Mouse (Mus musculus): ENCODE measurements at regions not wholly inside any gene's neighbourhood (a gene's known extent, or its start where the extent isn't known, plus 50 kb on each side); places are given as distances from the start of the nearest gene placed in this dataset.

DNA sequence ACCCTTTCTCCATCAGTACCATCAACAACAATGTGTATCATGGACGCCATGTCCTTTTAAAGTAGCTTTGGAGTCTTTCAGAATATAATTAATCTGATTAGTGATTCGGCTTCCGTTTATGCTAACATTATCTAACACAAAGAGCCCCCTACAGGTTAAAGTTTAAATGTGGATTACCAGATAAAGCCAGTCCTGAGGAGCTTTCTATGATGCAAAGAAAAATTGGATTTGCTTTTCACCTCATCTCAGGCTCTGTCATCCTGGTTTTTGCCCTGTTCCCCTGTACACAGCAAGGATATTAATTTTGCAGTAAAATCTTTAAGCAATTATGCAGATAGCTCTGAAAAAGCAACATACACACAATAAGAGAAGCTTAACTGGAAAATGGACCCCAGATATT, 412.7 kb upstream of the Tbc1d2b start:
- ATAC-seq (replicated peaks; ENCODE audit: insufficient number of reproducible peaks, low FRiP score, low TSS enrichment, poor library complexity, severe bottlenecking): no peak

DNA sequence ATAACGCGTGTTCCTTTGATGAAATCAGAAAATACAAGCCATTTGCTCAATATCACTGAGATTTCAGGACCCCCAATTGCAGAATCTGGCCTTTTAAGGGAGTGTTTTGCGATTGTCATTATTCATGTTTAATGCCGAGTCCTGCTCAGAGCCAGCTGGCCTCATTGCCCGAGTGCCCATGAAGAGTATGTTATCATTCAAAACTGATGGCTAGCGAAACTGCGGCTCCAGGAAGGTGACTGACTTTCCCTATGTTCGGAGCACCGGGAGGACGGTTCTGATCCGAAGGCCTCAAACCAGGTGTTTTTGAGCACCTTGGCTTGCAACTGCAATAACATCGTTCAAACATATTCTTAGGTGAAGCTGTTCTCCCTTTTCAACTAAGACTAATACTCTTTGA, 419.5 kb upstream of the Tbc1d2b start:
- ATAC-seq (replicated peaks; ENCODE audit: insufficient number of reproducible peaks, low FRiP score, low TSS enrichment, poor library complexity, severe bottlenecking): no peak

GRCm38 (mm10) chr9:90691137-90691536, 420.5 kb upstream of the Tbc1d2b start:
- ATAC-seq (replicated peaks; ENCODE audit: insufficient number of reproducible peaks, low FRiP score, low TSS enrichment, poor library complexity, severe bottlenecking): no peak

- no peak for ATAC-seq (replicated peaks; ENCODE audit: insufficient number of reproducible peaks, low FRiP score, low TSS enrichment, poor library complexity, severe bottlenecking)
Observed at GRCm38 (mm10) chr9:90691676-90692661, 421.4 kb upstream of the Tbc1d2b start.

DNA sequence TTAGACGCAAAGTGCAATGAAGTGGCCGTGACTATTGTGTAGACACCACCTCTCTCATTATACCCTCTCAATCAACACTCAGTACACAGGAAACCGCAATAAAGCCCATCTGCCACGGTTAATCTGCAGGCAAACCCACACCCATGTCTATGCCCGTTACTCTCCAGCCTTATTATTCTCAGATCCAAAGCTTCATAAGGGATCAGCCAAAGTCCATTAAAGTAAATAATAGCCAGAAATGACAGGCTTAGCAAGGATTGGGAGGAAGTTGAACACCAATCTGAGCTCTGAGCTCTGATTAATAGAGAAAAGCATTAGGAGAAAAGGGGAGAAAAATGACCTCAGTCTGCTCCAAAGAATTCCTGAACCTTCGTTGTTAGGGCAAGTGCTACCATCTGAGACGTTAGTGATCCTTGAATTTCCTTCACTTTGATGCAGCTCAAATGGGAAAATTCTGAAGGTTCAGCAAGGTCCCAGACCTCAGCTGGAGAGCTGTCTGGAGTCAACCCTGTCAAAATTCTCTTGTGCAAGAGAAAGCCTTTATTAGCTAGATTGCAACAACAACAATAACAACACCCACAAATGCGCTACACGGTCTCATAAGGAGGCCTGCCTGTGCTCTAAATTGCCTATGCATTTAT, 422.5 kb upstream of the Tbc1d2b start:
- no peak for ATAC-seq (replicated peaks; ENCODE audit: insufficient number of reproducible peaks, low FRiP score, low TSS enrichment, poor library complexity, severe bottlenecking)

DNA sequence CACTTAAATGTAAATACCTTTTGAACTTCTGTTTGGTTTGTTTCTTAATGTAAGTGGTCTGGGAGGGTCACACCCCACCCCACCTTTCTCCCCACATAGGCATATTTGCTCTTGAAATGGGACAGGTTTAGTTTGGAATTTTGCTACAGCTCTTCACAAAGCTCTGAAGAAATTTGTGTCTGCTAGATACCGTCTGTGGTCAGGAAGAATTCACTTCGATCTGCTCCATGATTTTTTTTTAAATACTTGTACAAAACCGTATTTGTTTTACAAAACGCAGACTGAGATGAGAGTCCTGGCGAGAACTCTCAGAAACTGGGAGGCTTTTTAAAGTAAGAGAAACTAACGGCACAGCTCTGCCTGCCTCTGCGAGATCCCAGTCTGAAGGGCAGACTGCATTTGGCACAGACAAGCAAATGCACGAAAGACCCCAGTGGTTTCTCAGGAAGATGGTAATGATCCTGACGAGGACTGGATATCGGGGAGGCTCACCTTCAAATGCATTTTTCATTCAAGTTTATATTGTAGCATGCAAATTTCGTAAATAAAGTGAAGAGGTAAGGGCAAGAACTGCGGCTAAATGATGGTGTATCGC, 423.5 kb upstream of the Tbc1d2b start:
- ATAC-seq (replicated peaks; ENCODE audit: insufficient number of reproducible peaks, low FRiP score, low TSS enrichment, poor library complexity, severe bottlenecking): no peak

DNA sequence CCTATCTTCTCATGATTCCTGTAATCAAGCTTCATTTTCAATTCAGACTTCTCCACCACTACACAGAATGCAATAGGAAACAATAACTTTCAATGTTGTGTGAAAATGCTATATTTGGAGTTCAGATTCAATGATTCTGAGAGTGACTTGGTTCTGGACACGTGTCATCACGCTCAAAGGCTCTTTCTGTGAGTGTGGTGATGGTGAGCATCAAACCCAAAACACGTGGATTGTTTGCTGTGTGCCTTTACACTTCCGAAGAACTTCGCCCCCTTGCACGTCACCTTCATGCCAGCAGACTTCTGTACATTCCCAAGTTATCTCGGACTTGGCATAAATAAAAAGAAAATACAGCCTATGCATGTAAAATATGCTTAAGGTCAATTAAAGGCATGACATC, 425.1 kb upstream of the Tbc1d2b start:
- no peak for ATAC-seq (replicated peaks; ENCODE audit: insufficient number of reproducible peaks, low FRiP score, low TSS enrichment, poor library complexity, severe bottlenecking)

- ATAC-seq (replicated peaks; ENCODE audit: insufficient number of reproducible peaks, low FRiP score, low TSS enrichment, poor library complexity, severe bottlenecking): no peak
Observed at GRCm38 (mm10) chr9:90697279-90698000, 426.8 kb upstream of the Tbc1d2b start.

DNA sequence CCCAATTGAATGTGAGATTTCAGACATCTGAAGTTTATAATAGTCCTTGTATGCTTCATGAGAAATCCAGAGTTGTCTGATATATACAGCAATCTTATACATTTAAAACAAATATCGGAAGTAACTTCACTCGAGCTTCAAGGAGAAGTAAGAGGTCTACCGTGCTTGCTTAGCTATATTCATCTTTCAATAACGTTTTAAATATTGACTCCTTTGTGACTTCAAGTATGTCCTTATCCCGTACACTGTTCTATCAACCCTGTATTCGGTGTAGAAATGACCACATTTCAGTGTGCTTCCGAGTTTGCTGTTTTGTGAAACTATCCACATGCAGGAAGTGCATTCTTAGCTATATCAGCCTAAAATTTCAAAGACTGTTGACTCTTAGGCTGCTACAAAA, 427.8 kb upstream of the Tbc1d2b start:
- no peak for ATAC-seq (replicated peaks; ENCODE audit: insufficient number of reproducible peaks, low FRiP score, low TSS enrichment, poor library complexity, severe bottlenecking)

GRCm38 (mm10) chr9:90699064-90699463, 428.5 kb upstream of the Tbc1d2b start:
- no peak for ATAC-seq (replicated peaks; ENCODE audit: insufficient number of reproducible peaks, low FRiP score, low TSS enrichment, poor library complexity, severe bottlenecking)

- ATAC-seq (replicated peaks; ENCODE audit: insufficient number of reproducible peaks, low FRiP score, low TSS enrichment, poor library complexity, severe bottlenecking): no peak
Observed at GRCm38 (mm10) chr9:90700236-90701179, 429.9 kb upstream of the Tbc1d2b start.

DNA sequence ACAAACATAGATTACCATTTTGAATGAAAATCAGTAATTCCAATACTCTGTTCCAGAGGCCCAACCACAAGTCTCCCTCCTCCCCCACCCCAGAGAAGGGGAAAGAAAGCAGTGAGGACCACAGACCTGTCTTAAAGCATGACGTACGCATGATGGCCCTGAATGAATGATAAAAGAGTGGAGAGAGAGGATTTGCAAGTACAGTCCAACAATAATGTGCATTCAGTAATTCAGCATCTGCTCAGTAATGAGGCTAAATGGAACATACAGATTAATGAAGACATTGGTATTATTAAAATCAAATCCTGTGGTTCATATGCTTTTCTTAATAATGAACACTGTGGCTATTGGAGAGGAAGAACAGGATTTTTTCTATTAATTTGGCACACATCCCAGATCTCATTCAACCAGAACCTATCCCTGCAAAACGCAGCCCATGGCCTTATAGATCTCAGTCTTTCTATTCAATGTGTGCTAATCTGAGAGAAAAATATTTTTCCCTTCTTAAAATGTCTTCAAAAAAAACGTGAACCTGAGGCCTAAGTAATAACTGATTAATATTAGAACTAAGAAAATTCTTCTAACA, 430.7 kb upstream of the Tbc1d2b start:
- ATAC-seq (replicated peaks; ENCODE audit: insufficient number of reproducible peaks, low FRiP score, low TSS enrichment, poor library complexity, severe bottlenecking): no peak

- no peak for ATAC-seq (replicated peaks; ENCODE audit: insufficient number of reproducible peaks, low FRiP score, low TSS enrichment, poor library complexity, severe bottlenecking)
Observed at GRCm38 (mm10) chr9:90713685-90714084, 443.1 kb upstream of the Tbc1d2b start.

- no peak for ATAC-seq (replicated peaks; ENCODE audit: insufficient number of reproducible peaks, low FRiP score, low TSS enrichment, poor library complexity, severe bottlenecking)
Observed at GRCm38 (mm10) chr9:90731450-90731849, 460.8 kb upstream of the Tbc1d2b start.

DNA sequence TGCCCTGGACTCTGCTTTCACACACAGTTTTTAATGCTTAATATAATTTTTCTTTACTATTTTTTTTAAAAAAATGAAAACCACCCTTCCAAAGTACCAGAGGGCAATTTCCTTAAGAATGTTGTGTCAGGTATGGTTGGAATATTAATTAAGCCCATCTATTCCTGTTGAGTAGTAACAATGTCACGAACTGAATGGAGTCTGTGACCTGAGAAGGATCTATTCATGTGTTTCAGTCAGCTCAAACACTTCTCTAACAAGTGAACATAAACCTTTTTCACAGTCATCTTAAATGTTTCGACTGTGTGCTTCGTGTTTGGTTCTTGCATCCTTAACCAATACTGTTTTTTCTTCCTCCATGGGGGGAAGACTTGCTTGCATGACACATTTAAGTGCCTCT, 486.6 kb upstream of the Tbc1d2b start:
- no peak for ATAC-seq (replicated peaks; ENCODE audit: insufficient number of reproducible peaks, low FRiP score, low TSS enrichment, poor library complexity, severe bottlenecking)

DNA sequence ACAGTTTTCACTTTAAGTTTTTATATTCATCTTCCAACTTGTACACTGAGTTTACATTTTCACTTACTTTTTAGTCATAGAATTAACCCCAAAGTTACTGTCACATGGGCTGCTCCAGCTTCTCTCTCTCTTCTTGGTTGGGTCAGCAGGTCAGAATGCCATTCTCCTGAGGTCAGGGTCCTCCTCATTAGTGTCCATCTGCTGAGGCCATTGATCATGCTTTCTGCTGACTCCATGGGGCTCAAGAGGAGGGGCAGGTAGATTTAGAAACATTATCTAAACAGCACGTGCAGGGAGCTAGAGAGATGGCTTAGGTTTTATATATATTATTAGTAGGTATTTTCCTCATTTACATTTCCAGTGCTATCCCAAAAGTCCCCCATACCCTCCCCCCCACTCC, 503.7 kb upstream of the Tbc1d2b start:
- no peak for ATAC-seq (replicated peaks; ENCODE audit: insufficient number of reproducible peaks, low FRiP score, low TSS enrichment, poor library complexity, severe bottlenecking)

DNA sequence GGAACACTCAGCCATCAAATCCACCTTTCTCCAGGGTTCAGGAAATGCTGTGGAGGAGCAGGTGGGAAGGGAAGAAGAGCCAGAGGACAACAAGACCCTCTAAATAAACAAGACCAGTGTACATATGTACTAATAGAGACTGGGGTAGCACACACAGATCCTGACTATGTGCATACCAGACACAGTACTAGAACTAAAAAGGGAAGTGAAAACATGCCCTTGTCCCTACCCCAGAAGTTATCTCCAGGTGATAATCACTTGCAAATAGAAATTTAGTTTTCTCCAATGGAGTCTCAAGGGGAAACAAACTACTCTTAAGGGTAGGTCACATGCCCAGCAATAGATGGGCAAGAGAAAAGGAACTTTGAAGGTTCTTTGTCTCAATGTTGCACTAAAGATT, 518.9 kb upstream of the Tbc1d2b start:
- ATAC-seq (replicated peaks; ENCODE audit: insufficient number of reproducible peaks, low FRiP score, low TSS enrichment, poor library complexity, severe bottlenecking): no peak

DNA sequence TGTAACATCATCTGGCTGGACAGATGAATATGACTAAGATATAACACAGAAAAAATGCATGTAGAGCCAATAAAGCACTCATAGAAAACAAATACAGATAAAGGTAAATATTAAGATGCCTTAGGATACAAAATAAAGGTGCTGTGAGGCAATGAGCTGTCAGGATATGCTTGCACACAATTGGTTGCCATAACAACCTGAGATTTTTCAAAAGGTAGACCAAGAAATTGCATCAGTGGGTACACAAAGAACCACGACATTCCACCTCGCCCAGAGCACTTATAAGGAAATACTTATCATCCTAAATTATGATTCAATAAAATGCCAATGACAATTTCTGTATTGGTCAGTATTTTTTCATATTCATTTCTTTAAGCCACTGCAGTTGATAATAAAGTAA, 521.3 kb upstream of the Tbc1d2b start:
- ATAC-seq (replicated peaks; ENCODE audit: insufficient number of reproducible peaks, low FRiP score, low TSS enrichment, poor library complexity, severe bottlenecking): no peak
